Mouse (Mus musculus) olfactory bulb, adult 2 months (tissue): ENCODE measurements around the gene Vmn1r85. TPM values are rescaled to one million over a fixed set of nuclear protein-coding genes. Genes with fewer than 3 reads are reported as not detected.
"Not testable (repeated sequence)": the region's sequence is repeated elsewhere in the genome, so short reads cannot be mapped to it uniquely, and the experiment has no call there.

ENCODE experiments used
- H3K27ac ChIP-seq: fragments of 200-500 bp; 2 replicates; pipeline ENCODE4 v1.5.1; 2012; ENCODE audit warnings: low read depth, low read length; ENCODE audit not compliant: insufficient read depth
- H3K4me1 ChIP-seq: fragments of 200-500 bp; 2 replicates; pipeline ENCODE4 v1.6.1; 2012; ENCODE audit warnings: low read length; ENCODE audit not compliant: control insufficient read depth, insufficient read depth
- H3K4me3 ChIP-seq: fragments of 200-500 bp; 2 replicates; pipeline ENCODE4 v1.5.1; 2012; ENCODE audit warnings: mild to moderate bottlenecking, low read depth, low read length, moderate library complexity; ENCODE audit not compliant: insufficient read depth
- CTCF ChIP-seq: fragments of 200-500 bp; IDR thresholded peaks from 2 replicates; pipeline ENCODE4 v1.5.1; 2012; ENCODE audit warnings: low read depth, mild to moderate bottlenecking, low read length, moderate library complexity; ENCODE audit not compliant: insufficient read depth
- POLR2A ChIP-seq: fragments of 200-500 bp; IDR thresholded peaks from 2 replicates; pipeline ENCODE4 v1.6.1; 2012; ENCODE audit warnings: mild to moderate bottlenecking, low read depth, low read length, moderate library complexity; ENCODE audit not compliant: insufficient read depth
- WGBS: fragments of 180-500 bp; shearing (Covaris S2); methylation state at CpG from one replicate; pipeline ENCODE4 v1.1.7; 2018; 5-methylcytosine and 5-hydroxymethylcytosine counted together
- polyA plus RNA-seq: library from polyadenylated mRNA; stranded (reverse); fragments of >200 nt; gene quantifications from 2 replicates; pipeline ENCODE4 v1.2.4, GENCODE M21; 2012; ENCODE audit warnings: low replicate concordance; ENCODE audit not compliant: missing spikeins, insufficient read depth, insufficient read length

Gene Vmn1r85
- not detected in 2 replicates for polyA plus RNA-seq

- no peak within 1 kb of the TSS for H3K27ac ChIP-seq
- 57% methylated on average over 3 of the region's 3 CpGs for WGBS
- TF ChIP-seq POLR2A = no peak
- H3K4me1 ChIP-seq = no peaks in the 10 kb centered on the region
- H3K4me3 ChIP-seq = no peak within 1 kb of the TSS
Observed at GRCm38 (mm10) chr7:13095073-13095472, at the start of gene Vmn1r85. Gene Vmn1r85 (minus strand): TSS chr7:13095173.

- H3K4me3 ChIP-seq = no peak within 1 kb of the TSS
- no peaks in the 10 kb centered on the region for H3K4me1 ChIP-seq
- 78% methylated on average over 1 of the region's 1 CpGs for WGBS
- no peak within 1 kb of the TSS for H3K27ac ChIP-seq
- TF ChIP-seq POLR2A (no peak), CTCF (no peak)
Observed at GRCm38 (mm10) chr7:13140057-13140456, 45.1 kb upstream of the Vmn1r85 start, which contains the start of gene Vmn1r87. Gene Vmn1r87 (minus strand): TSS chr7:13140157.

GRCm38 (mm10) chr7:13137340-13137739 is 42.4 kb upstream of the Vmn1r85 start:
- TF ChIP-seq CTCF (no peak), POLR2A (no peak)
- no peaks in the 10 kb centered on the region for H3K4me1 ChIP-seq
- H3K4me3 ChIP-seq = no peak overlapping the region
- no peak overlapping the region for H3K27ac ChIP-seq

- Histone ChIP-seq H3K27ac (no peak overlapping the region), H3K4me3 (no peak overlapping the region), H3K4me1 (no peaks in the 10 kb centered on the region)
- WGBS = 91% methylated on average over 2 of the region's 2 CpGs
- TF ChIP-seq CTCF (no peak), POLR2A (no peak)
Observed at GRCm38 (mm10) chr7:13131856-13132255, 36.9 kb upstream of the Vmn1r85 start.

- H3K27ac ChIP-seq, H3K4me3 ChIP-seq, H3K4me1 ChIP-seq: not testable (repeated sequence)
- 2% methylated on average over 24 of the region's 34 CpGs for WGBS
Observed at GRCm38 (mm10) chr7:13123554-13124153, 28.7 kb upstream of the Vmn1r85 start.

GRCm38 (mm10) chr7:13119817-13120216 is 24.8 kb upstream of the Vmn1r85 start, which contains the start of gene Vmn1r86:
Gene Vmn1r86 (minus strand): TSS chr7:13119917.
- Histone ChIP-seq H3K4me1 (no peaks in the 10 kb centered on the region), H3K27ac (no peak within 1 kb of the TSS), H3K4me3 (no peak within 1 kb of the TSS)
- no peak for TF ChIP-seq CTCF
- TF ChIP-seq POLR2A = no peak

GRCm38 (mm10) chr7:13072293-13072692 is 22.7 kb downstream of the Vmn1r85 start:
- TF ChIP-seq POLR2A (no peak), CTCF (no peak)
- no peaks in the 10 kb centered on the region for H3K4me1 ChIP-seq
- WGBS = 61% methylated on average over 5 of the region's 5 CpGs

GRCm38 (mm10) chr7:13063399-13063798 is 31.6 kb downstream of the Vmn1r85 start:
- WGBS = 52% methylated on average over 2 of the region's 2 CpGs
- not testable (repeated sequence) for H3K27ac ChIP-seq, H3K4me3 ChIP-seq, H3K4me1 ChIP-seq

More at GRCm38 (mm10) chr7:13072293-13072692, 22.7 kb downstream of the Vmn1r85 start:
- Histone ChIP-seq H3K4me3 (no peak overlapping the region), H3K27ac (no peak overlapping the region)

GRCm38 (mm10) chr7:13059536-13059935 is 35.4 kb downstream of the Vmn1r85 start:
- no peak overlapping the region for H3K4me3 ChIP-seq
- 88% methylated on average over 9 of the region's 9 CpGs for WGBS

GRCm38 (mm10) chr7:13056913-13057700 is 37.9 kb downstream of the Vmn1r85 start:
- Histone ChIP-seq H3K4me1 (no peaks in the 10 kb centered on the region), H3K27ac (no peak overlapping the region), H3K4me3 (no peak overlapping the region)
- 57% methylated on average over 8 of the region's 8 CpGs for WGBS
- TF ChIP-seq CTCF (no peak), POLR2A (no peak)

More at GRCm38 (mm10) chr7:13059536-13059935, 35.4 kb downstream of the Vmn1r85 start:
- Histone ChIP-seq H3K27ac (no peak overlapping the region), H3K4me1 (no peaks in the 10 kb centered on the region)
- TF ChIP-seq POLR2A (no peak), CTCF (no peak)
